Mouse (Mus musculus) adrenal gland, postnatal 14 days (tissue): ENCODE measurements around the gene Fxyd2. TPM values are rescaled to one million over a fixed set of nuclear protein-coding genes. Genes with fewer than 3 reads are reported as not detected.

ENCODE experiments used
- DNase-seq: peaks from one replicate; pipeline ENCODE4 v3.0.0; 2021; ENCODE audit warnings: mixed read lengths
- total RNA-seq: library from RNA; stranded (reverse); gene quantifications from 2 replicates; pipeline ENCODE4 v1.2.3, GENCODE M21; 2021

Fxyd2 gene
- total RNA-seq, 1 experiment from 2014 or later = 3.0 TPM

GRCm38 (mm10) chr9:45391299-45391698, 8.2 kb upstream of the Fxyd2 start:
- no peak for DNase-seq

DNA sequence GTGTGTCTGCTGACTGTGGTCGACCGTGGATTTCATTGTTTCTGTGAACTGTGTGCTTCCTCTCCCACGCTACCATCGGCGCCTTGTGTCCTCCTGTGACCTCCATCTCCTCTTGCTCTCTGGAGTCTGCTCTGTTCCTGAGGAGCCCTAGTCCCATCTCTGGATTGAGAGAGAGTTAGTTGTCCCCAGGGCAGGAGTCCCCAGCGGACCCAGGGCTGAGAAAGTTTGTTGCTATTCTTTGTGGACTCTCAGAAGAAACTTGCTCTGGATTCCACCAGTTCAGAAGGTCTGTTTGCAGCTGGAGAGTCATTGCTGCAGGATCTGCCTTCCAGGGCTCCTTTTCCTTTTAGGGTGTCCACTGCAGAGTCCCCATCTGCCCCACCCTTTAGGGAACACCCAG, 4.3 kb upstream of the Fxyd2 start:
- no peak for DNase-seq

GRCm38 (mm10) chr9:45395796-45396195, 3.7 kb upstream of the Fxyd2 start:
- DNase-seq = no peak

GRCm38 (mm10) chr9:45398336-45398735, 1.1 kb upstream of the Fxyd2 start:
- DNase-seq = no peak

DNA sequence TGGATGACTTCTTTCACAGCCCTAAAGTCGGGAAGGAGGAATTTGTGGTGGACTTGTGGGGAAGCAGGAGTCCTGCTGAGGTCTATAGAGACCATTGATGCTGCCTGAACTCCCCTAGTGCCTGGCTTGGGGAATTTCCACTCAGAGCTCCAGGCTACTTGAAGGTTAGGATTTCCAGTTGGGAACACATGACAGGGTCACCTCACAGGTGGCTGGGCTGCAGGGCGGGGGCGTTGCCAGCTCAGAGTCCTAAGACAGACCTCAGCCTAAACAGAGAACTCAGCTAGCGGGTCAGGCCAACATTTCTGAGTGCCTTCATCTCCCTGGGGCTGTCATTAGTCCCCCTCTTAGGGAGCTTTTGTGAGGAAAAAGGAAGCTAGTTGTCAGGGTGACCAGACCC, 2.4 kb downstream of the Fxyd2 start:
- DNase-seq = no peak

DNA sequence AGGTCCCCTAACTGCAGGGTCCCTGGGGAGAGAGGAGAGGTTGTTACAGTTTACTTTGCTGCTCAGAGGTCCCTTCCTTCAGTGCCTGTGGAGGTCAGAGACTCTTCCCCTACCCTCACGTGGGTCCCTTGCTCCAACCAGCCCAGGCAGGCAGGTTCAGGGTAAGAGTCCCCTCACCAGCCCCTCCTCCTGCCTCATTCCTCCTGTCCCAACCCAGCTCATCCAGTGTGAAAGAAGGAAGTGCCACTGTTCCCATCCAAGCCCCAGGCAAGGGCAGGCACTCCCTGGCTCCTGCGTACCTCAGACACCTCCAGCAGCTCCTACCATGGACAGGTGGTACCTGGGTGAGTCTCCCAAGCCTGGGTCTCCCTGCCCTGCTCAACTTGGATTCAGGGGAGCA, 3.5 kb downstream of the Fxyd2 start:
- DNase-seq = no peak

DNA sequence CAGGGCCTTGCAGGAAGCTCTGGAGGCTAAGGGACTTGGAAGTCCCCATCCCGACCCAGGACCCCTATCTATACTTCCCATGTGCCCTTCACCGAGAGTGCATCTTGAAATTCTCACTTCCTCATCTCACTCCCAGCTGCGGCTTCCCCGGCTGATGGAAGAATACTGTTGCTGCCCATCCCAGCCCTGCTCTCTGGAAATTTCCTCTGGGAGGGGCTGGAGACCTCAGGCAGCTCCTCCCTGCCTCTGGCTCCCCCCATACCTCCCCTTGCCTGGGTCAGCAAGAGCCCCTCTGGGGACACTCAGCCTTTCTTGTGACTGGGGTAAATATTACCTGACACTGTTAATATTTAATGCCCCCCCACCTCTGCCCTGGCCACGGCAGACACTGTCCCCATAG, 6.2 kb downstream of the Fxyd2 start:
- DNase-seq = no peak

DNA sequence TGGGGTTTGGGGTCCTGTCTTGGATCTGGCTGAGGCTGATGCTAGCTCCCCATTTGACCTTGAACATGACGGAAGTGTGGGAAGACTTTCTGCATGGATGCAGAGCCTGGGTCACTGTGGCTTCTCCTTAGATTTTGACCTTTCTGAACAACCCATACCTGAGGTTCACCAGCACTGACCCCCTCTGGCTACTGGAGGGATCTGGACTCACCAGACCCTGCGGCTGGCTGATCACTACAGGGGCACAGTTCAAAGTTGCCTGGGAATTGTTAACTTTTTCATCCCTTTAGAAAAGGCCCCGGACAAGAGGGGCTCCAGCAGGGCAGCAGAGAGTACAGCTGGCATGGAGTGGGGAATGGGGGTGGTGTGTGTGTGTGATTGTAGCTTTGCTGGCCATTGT, 7.3 kb downstream of the Fxyd2 start:
- DNase-seq = no peak

- DNase-seq = peak; percentile 91
Observed at GRCm38 (mm10) chr9:45407706-45408675, 8.5 kb downstream of the Fxyd2 start.

GRCm38 (mm10) chr9:45410193-45410592, 10.7 kb downstream of the Fxyd2 start:
- DNase-seq = no peak

DNA sequence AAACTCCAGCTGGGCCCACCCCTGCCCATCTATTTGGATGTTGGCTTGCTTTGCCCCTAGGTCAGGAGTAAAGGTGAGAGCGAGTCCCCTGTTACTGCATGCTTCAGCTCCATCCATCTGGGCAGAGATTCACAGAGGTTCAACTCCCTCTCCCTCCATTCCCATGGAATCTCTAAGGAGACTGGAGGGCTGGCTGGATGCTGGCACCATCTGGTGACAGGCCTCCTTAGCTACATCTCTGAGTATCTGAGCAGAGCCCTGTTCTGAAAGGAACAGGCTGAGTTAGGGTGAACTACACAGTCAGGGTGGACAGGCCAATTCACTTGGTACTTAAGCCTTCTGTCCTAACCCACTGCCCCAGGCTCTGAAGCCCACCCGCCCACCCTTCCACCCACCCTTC, 11.1 kb downstream of the Fxyd2 start:
- no peak for DNase-seq

DNA sequence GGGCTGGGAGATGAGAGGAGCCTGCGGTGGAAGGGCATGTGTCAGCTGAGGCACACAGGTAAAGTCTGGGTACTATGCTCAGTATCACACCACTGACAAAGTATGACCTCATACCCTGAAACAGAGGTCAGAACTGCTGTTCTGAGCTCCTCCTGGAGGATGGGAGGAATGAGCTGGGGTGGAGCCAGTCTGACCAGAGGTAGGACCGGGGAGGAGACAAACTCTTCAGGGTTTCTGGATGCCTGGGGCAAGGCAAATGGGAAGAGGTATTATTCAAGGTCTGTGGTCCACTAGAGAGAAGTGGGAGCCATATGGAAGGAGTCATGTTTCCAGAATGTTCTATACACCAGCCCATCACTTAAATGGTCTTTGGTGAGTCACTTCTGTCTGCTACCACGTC, 11.6 kb downstream of the Fxyd2 start:
- DNase-seq = no peak

GRCm38 (mm10) chr9:45411803-45412202, 12.3 kb downstream of the Fxyd2 start:
- no peak for DNase-seq

DNA sequence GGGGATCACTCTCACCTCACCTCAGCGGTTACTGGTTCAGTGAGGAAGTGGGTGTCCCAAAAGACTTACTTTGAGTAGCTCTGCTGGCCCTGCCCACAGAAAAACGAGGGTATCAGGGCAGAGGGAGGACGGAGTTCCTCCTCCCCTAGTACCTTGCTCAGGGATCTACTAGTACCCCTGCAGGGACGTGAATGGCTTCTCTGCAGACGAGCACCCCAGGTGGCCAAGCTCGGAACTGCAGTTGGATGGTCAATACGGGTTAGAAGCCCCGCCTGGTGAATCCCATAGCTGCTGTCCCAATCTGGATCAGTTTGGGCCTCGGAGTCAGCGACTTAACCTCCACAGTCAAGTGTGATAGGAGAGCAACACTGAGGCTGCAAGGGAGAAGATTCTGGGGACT, 12.8 kb downstream of the Fxyd2 start:
- DNase-seq = peak; percentile 92

- DNase-seq = no peak
Observed at GRCm38 (mm10) chr9:45412700-45413477, 13.4 kb downstream of the Fxyd2 start.

DNA sequence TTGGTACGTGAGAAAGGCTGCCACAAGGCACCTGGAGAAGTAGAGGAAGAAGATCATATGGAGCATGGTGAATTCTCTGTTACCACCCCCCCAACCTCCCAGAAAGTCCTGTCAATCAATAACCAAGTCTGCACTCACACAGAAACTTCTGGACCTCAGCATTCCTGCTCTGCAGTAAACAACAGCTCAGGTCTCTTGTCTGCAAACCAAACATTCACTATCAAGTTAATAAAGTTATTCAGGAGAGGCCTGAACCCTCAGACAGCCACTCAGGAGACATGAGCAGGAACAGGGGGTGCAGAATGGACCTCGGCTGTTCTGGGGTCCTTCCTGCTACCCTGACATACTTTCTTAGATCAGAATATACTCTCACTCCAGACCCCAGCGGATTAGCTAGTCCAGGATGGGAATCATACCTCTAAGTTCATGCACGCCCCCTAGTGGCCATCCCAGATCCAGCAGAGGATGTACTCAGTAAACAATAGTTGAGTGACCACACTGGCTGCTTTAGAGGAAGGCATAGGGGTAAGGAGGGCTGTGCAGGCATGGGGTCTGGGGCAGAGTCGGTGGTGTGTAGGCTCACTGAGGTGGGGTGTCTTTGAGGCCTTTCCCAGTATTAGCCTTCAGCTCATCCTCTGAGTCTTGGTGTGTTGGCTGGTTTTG, 14.1 kb downstream of the Fxyd2 start:
- DNase-seq = peak; percentile 71

DNA sequence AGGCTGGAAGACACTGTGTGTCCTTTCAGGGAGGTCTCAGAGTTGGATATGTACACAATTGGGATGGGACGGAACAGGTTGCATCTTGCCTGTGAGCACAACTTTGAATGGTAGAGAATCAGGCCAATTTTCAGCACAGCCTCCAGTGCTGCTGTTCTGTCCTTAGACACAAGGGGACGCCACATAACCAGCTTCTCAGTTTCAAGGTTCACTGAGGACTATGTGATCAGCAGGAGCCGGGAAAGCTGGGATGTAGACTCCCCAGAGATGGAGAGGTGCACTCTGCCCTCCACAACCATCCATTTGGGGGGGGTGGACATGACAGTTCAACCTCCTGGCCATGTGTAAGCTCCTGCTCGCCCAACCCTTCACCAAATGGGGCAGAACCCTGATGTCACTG, 16.4 kb downstream of the Fxyd2 start:
- DNase-seq = peak; percentile 71

GRCm38 (mm10) chr9:45417245-45417644, 17.8 kb downstream of the Fxyd2 start:
- DNase-seq = peak; percentile 67

- DNase-seq = no peak
Observed at GRCm38 (mm10) chr9:45418252-45418651, 18.8 kb downstream of the Fxyd2 start.

- no peak for DNase-seq
Observed at GRCm38 (mm10) chr9:45421209-45421608, 21.7 kb downstream of the Fxyd2 start.

- no peak for DNase-seq
Observed at GRCm38 (mm10) chr9:45422761-45423298, 23.4 kb downstream of the Fxyd2 start.

- no peak for DNase-seq
Observed at GRCm38 (mm10) chr9:45426456-45426855, 27.0 kb downstream of the Fxyd2 start, which contains the start of gene Dscaml1. Gene Dscaml1 (plus strand): TSS chr9:45426628.
